Mouse (Mus musculus) gonadal fat pad, adult 2 months (tissue): ENCODE measurements around the gene Ocm. TPM values are rescaled to one million over a fixed set of nuclear protein-coding genes. Genes with fewer than 3 reads are reported as not detected.

ENCODE experiments used
- DNase-seq: peaks from one replicate; pipeline ENCODE4 v3.0.0-alpha.2; 2012; ENCODE audit warnings: low read depth
- polyA plus RNA-seq: library from polyadenylated mRNA; depleted of rRNA; stranded (reverse); fragments of >200 nt; gene quantifications from 2 replicates; pipeline ENCODE4 v1.2.3, GENCODE M21; 2012; rRNA removed

Ocm gene
- polyA plus RNA-seq, 1 experiment: not detected

DNA sequence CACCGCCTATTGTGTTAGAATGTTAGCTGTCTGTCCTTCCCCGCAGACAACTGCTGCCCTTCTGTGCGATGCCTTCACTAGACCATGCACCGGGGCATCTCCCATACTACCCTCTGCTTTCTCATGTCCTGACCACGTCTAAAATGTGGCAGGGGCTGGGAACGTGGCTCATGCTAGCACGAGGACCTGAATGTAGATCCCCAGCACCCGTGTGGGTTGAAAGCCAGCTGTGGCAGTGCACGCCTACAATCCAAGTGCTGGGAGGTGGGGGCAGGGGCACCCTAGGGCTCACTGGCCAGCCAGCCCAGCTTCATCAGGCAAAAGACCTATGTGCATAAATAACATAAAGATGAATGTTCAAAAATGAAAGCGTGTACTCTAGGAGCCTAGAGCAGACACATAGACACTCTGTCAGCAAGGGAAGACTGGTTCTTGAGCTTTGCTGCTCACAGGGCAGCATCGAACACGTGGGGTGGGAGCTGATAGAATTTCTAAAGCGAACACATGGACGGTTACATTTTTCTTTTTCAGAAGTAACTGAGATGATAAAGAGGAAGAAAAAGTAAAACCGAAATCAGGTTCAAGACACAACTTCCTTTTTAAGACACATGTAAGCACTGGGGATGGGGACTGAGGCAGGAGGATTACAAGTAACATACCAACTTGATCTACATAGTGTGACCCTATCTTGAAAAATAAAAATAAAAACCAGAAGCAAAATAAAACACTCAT is 23.8 kb downstream of the Ocm start:
- DNase-seq: no peak

DNA sequence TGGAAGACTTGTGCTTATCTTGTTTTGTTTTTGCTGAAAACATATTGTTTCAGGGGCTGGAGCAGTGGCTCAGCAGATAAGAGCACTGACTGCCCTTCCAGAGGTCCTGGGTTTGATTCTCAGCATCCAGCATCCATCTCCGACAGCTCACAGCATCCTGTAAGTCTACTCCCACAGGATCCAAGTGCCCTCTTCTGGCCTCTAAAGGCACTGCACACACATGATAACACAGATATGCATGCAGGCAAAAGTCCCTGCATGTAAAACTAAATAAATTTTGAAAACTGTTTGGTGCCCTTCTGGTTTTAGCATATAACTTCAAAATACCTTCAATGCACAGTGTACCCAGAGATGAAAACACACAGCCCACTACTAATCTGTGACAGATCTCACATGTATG is 27.1 kb downstream of the Ocm start:
- DNase-seq: no peak

DNA sequence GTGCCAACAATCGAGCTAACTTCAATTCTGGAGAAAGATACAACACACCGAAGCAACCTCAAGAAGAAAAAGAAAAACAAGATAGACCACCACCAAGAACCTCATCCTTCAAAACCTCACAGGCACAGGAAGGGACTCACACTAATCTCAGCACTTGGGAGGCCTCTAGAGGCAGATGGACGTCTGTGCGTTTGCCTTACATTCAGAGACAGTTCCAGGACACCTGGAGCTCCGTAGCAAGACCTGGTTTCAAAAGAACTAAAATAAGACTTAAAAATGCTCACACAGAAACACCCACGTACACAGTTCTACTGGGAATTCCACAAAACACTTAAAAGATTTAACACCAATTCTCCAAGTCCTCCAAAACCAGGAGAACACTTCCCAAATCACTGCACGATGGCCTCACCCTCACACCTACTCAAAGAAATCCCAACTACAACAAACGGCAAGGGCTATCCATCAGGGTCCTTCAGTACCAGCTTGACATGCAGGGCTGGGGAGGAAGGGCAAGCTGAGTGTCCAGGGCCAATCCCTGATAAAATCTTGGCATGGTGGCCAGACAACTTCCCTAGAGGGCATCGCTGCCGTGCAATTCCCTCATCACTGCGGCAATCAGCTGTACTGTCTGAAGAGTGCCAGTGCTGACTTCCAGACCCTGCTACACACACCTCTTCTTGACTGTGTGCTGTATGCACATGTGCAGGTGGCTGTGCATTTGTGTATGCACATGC is 31.7 kb downstream of the Ocm start:
- no peak for DNase-seq

DNA sequence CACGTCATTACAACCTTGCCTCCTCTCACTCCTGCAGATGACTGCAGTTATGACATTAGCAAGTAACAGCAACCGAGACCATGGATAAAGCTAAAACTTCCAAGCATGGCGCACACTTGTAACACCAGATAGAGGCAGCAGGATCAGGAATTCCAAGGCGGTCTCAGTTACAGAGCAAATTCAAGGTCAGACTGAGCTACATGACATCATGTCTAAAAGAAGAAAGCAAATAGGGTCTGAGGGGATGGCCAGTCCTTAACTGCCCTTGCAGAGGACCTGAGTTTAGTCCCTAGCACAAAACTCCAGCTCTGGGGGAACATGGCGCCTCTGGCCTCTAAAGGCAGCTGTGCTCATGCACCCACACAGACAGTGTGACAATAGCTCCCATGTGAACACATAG is 32.6 kb downstream of the Ocm start:
- DNase-seq: no peak

DNA sequence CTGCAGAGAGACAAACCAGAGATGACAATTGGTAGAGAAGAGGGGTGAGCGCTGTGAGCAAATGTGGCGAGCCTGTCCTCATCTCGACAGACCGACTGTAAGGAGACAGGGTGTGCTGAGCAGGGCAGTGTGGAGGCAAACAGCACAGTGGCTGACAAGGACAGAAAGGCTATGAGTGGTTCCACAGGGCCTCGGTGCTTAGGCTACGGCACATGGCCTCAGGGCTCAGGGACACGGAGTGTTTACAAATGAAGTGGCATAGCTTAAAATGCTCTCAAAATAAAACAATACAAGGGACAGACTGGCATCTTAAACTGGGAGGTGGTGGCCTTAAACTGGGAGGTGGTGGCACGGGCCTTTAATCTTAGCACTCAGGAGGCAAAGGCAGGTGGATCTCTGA is 33.2 kb downstream of the Ocm start:
- no peak for DNase-seq

DNA sequence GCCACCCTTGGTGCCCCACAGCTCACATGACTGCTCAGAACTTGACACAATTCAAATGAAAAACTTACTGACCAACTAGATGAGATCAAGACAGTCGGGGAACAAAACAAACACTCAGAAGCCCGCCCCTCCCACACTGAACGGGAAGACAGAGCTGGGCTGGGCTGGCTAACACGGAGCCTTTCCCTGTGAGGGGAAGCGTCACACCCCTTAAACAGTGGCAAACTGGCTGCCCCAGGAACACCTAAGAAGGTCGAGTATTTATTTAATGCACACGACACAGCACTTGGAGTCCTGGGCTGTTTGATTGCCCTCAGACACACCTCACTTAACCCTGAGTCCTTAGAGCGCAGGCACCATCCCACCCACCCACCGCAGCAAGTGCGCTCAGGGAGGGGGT is 33.8 kb downstream of the Ocm start:
- DNase-seq: no peak

DNA sequence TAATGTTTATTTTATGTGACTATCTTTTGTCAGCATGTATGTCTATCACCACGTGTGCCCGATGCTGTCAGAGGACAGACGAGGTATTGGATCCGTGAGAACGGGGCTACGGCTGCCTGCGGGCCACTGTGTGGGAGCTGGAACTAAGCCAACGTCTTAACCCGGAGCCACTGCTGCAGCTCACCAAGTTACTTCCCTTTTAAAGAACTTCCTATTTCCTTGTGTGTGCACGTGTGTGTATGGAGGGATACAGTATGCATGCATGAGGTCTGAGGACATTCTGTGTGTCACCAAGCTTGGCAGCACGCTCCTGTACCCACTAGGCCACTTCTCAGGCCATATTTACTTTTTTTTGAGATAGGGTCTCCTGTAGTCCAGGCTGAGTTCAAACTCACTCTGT is 36.4 kb downstream of the Ocm start:
- no peak for DNase-seq

DNA sequence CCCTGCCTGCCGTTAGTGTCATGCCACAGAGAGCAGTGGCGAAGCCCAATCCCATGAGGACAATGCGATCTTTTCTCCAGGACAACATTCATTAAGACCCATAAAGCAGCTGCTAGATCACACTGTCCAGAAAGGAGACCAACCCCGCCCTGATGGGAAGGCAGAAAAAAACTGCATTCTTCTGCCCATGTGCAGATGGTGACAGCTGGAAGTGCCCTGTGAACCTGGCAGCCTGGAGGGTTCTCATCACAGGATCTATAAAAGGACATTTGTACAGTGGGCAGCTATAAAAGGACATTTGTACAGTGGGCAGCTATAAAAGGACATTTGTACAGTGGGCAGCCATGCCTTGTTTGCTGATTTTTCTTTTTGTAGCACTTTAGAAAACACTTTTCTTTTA is 37.4 kb downstream of the Ocm start:
- no peak for DNase-seq

DNA sequence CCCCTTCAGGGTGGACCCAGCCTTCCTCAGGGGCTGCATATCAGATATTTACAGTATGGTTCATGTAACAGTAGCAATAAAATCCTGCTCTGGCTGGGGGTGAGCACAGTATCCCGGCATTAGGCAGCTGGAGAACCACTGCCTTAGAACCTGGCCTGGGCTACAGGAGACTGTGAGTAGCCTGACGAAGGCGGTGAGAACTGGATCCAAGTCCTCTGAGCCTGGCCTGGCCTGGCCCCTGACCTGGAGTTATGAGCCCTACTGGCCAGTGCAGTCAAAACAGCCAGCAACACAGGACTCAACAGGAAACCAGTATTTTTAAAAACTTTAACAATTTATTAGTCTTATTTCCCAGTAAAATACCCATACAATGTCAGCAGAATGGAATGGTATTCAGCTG is 38.9 kb downstream of the Ocm start:
- no peak for DNase-seq

DNA sequence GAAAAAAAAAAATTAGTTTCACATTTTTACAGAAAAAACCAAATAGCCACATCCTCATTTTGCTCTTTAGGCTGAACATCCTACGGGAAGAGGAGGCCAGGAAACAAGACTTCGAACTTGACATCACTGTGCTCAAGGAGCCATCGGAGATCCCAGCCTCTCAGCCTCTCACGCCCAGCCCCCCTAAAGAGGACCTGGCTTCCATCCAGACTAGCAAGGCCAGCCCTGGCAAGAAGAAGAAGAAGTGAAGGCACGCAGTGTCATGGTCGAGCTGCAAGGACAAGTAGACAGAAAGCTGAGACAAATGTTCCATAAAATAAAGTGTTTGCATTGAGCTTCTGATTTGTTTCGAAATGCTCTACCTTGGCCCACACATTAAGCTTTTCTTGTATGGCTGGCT is 41.1 kb downstream of the Ocm start:
- DNase-seq: no peak

DNA sequence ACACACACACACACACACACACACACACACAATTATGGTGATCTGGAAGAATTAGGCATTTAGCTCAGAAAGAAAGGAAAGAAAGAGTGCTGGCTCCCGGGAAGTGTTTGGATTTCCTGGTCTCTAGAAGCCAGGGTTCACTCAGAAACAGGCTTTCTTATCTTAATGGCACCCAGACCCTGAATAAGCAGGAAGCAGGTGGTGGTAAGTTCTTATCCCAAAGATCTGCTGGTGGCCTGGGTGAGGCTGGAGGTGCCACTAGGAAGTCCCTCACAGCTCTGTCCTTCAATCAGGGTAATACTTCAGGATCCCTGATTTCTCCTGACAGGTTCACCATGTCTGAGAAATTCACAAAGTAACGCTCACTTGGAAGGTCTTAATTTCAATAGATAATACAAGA is 44.1 kb downstream of the Ocm start:
- DNase-seq: no peak

DNA sequence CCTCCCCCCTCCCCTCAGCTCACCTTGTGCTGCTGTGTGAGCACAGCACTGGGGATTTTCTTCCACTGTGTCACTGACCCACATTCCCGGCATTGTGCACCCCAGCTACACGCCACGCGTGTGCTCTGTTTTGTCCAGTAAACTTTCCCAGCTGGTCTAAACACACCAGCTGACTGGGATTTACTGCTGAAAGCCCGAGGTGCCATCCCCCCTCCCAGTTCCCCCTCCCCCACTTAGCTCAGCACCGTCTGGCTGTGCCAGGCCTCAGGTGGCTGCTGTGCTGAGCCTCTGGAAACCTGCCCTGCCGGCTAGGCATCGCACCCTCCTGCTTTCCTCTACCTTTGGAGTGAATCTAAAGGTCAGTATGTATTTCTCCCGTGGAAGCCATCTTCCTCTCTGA is 45.6 kb downstream of the Ocm start:
- DNase-seq: no peak

DNA sequence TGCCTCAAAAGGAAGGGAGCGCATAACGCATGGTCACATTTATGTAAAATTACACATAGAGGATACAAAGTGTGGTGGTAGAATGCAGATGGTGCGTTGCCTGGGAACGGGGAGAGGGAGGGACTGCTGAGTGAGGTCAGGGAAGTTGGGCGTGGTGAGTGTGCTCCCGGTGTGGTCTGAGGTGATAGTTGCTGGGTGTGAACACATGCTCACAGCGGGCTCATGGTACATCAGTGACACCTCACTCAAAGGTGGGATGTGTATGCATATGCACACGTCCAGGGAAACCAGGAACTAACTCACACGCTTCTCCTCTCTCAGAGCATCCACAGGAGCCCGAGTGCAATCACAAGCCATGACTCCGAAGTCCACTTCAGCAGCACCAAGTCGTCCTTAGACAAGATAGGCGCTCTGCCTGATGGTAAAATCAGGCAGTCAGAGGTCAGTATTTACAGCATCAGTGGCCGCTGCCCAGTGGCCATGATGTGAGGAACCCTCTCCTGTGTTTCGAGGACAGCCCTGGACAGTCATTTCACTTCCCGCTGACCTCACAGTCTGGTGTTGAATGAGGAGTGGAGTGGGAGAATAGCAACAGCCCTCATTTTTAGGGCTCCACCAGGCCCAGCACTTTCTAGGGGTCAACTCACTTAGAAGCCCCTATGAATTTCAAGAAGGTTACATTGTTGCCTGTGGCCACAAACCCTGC is 49.6 kb downstream of the Ocm start:
- no peak for DNase-seq

DNA sequence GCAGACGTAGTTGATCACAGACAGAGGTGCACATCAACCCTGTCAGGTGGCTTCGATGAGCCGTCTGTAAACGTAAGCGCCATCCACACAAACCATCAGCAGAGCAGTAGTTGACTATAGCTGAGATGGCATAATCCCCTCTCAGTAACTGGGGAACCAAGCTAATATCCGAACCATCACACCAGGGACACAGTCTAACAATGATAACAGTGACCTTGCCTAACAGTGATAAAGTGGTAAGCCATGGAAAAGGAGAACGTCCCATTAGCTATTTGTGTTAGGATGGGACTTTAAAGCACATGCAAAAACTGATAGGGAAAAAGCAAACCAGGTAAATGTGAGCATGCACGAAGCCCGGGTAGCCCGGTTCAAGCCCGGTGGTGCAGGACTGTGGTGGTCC is 50.2 kb downstream of the Ocm start:
- no peak for DNase-seq

DNA sequence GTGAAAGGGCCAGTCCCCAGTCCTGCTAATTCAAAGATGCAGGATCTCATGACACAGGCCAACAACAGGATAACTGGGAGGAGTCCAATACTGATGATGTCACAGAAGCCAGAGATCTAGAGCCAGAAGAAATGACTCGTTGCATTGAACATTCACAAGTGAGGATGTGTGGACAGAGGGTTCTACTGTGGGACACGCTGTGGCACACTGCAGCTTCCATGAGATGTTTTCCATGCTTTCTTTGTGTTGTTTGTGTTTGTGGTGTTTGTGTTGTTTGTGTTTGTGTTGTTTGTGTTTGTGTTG is 50.9 kb downstream of the Ocm start:
- DNase-seq: no peak

DNA sequence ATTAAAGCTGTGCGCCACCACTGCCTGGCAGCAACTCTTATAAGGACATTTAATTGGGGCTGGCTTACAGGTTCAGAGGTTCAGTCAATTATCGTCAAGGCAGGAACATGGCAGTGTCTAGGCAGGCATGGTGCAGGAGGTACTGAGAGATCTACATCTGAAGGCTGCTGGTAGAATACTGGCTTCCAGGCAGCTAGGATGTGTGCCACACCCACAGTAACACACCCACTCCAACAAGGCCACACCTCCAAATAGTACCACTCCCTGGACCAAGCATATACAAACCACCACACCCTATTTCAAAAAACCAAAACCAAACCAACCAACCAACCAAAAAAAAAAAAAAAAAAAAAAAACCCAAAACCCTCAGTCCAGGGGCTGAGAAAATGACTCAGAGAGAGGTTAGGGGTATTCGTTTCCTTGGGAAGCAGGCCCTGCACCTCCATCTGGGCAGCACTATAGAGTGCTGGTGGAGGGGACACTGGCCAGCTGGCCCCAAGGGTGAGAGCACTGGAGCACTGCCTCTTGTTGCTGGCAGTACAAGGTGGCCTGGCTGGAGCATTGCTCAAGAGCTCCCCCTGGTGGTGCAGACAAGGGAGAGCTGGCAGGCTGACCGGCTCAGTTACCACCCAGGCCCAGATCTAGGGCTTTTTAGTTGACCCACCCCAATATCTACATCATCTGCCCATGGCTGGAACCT is 51.4 kb downstream of the Ocm start:
- no peak for DNase-seq

DNA sequence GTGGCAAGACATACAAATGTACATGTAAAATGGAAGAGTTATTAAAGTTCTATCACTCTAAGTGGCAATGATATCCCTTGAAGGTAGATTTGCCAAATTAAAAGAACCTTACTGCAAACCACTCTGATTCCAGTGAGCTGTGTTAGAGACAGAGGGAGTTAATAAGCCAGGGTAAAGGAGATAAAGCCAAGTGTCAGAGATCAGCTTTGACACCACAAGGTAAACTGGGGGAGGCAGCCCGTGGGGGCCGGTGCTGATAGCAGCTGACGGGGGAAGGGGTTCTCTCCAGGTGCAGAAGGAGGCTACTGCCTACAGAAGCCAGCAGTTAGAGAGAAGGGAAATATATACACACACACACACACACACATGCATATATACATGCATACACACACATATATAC is 53.8 kb downstream of the Ocm start:
- DNase-seq: no peak

Other genes with a start within 250 kb of the Ocm start
- 15.4 and 16.7 TPM in 2 replicates for gene Eif2ak1, start 208.9 kb downstream of the Ocm start, polyA plus RNA-seq
- gene Ankrd61, start 129.0 kb downstream of the Ocm start, polyA plus RNA-seq: 0.89 and 1.3 TPM in 2 replicates
- 38.5 and 41.5 TPM in 2 replicates for gene Aimp2, start 116.8 kb downstream of the Ocm start, polyA plus RNA-seq
- 3.6 and 4.0 TPM in 2 replicates for gene Pms2, start 116.7 kb downstream of the Ocm start, polyA plus RNA-seq
- 0.24 TPM in 1 of 2 replicates, not detected in the other for gene Gm42421, start 98.5 kb downstream of the Ocm start, polyA plus RNA-seq
- gene Rsph10b, start 93.6 kb downstream of the Ocm start, polyA plus RNA-seq: 2.0 and 2.8 TPM in 2 replicates
- gene Ccz1, start 11.8 kb downstream of the Ocm start, polyA plus RNA-seq: 18.0 and 18.2 TPM in 2 replicates
- 11.7 and 13.1 TPM in 2 replicates for gene Lmtk2, start 73.8 kb upstream of the Ocm start, polyA plus RNA-seq
- gene Bhlha15, start 163.6 kb upstream of the Ocm start, polyA plus RNA-seq: 0.30 and 0.36 TPM in 2 replicates
- 39.4 and 43.7 TPM in 2 replicates for gene Tecpr1, start 196.9 kb upstream of the Ocm start, polyA plus RNA-seq
- 108 and 118 TPM in 2 replicates for gene Bri3, start 217.8 kb upstream of the Ocm start, polyA plus RNA-seq